Mouse (Mus musculus): ENCODE measurements around the gene Gucy2c.
A peak's percentile ranks its signal among the peaks of the same experiment; 100 is the strongest.

The Gucy2c gene

GRCm38 (mm10) chr6:136781377-136781986, at the start of gene Gucy2c:
Gene Gucy2c, minus strand, starts transcription at chr6:136781765.
- DNase-seq = no peak

DNA sequence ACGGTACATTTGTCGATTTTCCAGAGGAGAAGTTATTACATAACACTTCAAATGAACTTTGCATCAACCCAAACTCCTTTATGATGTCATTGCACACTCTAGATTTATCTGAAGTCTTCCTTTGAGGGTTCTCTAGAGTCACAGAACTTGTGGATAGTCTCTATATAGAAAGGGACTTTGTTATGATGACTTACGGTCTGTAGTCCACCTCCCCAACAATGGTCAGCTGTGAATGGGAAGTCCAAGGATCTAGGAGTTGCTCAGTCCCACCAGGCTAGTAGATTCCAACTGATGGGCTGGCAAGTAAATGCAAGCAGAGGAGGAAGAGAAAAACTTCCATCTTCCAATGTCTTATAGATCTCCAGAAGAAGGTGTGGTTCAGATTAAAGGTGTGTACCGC, 47.1 kb upstream of the Gucy2c start:
- no peak for DNase-seq

DNA sequence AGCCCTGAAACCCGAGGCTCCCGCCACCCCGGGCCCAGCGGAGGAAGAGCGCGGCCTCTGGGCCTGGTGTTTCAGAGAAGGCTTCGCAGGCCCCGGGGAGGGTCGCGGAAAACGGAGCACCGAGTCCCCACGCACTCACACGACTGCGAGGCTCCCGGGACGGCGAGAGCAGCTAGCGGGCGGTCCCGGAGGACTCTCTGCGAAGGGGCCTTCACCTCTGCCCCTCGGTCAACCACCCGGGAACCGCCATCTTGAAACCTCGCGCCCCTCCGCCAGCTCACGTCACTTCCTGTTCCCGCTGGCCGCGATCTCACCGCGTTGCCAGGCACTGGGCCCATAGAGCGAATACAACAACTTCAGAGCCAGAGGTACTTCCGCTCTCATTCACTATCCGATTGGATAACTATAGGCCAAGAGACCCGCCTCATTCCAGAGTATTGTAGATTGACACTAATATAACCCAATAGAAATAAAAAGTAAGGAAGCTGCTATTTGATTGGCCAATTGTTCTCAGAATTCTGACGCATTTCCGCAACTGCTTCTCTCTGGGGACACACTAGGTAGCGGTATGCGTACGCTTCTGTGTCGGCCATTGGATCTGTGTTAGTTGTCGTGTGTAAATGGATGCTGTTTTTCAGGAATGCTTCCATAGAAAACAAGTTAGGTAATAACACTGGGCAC, 46.5 kb upstream of the Gucy2c start, which contains the start of gene Wbp11:
TSS of gene Wbp11 (minus strand) at position 353 of the 681 bp plus-strand sequence.
- DNase-seq = peak; percentile 90 to 95

DNA sequence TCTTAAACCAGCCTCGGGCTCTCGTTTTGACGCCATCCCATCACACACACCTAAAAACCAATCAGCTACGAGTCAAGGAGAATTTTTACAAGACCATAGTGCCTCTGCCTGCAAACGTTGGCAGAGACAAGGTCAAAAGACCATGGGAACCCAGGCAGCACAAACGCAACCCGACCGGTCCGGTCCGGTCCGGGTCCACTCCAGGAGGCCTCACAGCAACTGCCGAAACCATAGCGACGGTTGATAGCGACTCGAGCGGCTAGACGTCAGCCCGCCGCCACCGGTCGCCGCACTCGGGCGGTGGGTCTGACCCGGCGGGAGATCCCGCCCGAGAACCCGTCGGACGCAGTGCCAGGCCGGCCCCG, 45.9 kb upstream of the Gucy2c start, which contains the start of gene BC049715:
TSS of gene BC049715 (plus strand) at position 111 of the 365 bp plus-strand sequence.
- no peak for DNase-seq

- no peak for DNase-seq
Observed at GRCm38 (mm10) chr6:136827116-136827515, 45.6 kb upstream of the Gucy2c start.

GRCm38 (mm10) chr6:136824987-136825386, 43.4 kb upstream of the Gucy2c start:
- DNase-seq = no peak

DNA sequence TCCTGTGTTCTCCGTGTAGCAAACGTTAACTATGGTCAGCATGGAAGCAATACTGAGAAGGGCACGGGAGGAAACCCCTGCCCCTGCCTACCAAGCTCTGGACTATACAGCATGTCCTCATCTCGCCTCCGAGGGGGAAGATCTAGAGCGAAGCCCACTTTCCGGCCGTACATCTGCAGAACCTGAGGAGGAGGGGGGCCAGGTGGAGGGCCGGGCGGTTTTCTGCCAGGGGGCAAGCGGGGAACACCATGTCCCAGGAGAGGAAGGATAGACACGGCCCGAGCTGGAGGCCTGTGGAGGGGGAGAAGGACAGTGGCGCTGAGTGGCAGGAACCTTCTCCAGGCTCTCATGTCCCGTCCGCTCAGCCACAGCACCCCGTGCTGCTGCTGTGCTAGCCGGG, 39.5 kb upstream of the Gucy2c start:
- no peak for DNase-seq

DNA sequence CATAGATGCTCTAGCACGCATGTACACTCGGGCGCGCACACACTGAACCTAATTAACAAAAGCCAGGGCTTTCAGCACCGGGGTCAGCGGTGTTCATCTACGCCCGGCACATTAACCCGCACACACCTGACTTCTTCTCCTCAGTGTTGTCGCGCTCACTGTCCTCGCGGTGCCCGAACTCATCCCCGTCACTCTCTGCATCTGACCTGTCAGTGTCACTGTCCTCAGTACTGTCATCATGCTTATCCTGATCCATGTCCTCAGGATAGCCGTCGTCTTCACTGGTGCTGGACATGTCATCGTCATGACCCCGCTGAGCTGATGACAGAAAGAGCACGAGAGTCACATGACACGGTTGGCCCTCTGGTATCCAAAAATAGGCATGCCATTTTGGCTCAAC, 38.8 kb upstream of the Gucy2c start:
- no peak for DNase-seq

DNA sequence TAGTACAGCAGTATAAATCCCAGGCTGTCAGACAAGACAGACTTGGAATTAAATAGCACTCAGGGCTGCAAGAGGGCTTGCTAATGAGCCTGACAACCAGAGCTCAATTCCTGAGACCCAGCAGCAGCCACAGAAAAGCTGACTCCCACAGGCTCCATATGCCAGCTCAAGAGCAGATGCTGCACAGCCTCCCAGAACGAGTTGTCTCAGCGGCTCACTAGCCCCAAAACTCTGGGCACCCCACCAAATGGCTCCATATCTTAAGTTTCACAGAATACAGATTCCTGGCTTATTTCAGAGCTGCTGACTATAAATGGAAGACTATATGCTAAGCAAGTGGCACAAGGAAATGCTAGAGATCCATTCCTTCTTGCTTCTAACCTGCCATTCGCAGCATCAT, 36.0 kb upstream of the Gucy2c start:
- no peak for DNase-seq

- DNase-seq = no peak
Observed at GRCm38 (mm10) chr6:136816826-136817225, 35.3 kb upstream of the Gucy2c start.

GRCm38 (mm10) chr6:136815381-136815780, 33.8 kb upstream of the Gucy2c start:
- no peak for DNase-seq

- no peak for DNase-seq
Observed at GRCm38 (mm10) chr6:136813117-136813516, 31.6 kb upstream of the Gucy2c start.

DNA sequence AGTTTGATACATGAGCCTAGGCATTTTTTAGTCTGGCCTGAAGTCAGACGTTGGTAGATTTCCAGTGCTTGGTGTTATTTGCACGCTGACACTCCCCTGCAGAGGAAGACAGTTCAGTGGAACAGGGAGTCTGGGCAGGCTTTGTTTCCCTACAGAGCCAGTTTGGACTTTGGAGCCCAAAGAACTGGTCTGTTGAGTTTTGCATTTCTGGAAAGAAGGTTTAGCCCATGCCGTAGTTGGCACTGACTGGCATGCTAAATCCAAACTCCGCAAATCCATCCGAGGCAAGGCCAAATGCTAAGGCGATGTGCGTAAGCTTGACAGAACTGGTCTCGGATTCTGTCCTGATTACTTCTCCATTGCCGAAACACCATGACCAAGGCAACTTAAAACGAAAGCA, 29.6 kb upstream of the Gucy2c start:
- DNase-seq = no peak

DNA sequence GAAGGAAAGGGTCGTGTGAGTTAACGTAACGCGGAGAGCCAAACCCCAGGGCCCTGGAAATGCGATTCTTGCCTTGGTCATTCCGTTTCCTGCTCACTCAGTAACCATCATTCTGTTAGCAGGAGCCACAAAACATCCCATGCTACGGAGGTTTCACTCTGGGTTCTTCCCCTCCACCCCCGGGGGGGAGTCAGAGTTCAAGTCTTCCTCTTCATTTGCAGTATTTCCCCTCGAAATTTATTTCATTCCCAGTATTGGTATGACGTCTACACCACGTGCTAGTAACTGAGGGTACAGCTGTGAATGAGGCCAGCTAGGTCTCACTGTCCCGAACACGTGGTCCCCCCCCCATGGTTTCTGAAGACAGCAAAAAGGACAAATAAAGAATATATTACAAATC, 28.1 kb upstream of the Gucy2c start:
- no peak for DNase-seq

DNA sequence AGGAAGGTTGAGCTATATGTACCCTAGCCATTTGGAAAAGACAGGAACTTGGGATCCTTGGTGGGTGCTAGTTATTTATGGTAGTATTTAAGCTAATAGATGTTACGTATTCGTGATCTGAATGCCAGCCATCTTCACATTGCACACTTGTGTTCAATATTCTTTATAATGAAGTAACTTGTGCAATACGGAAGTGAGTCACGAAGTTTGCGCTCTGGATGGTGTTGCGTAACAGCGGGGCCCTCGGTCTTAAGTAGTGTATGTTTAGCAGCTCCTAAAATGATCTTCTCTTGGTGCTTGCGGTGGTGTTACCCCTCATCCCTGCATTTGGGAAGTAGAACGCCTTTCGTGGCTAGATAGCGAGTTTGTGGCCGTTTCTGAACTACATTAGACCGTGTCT, 27.5 kb upstream of the Gucy2c start:
- no peak for DNase-seq

DNA sequence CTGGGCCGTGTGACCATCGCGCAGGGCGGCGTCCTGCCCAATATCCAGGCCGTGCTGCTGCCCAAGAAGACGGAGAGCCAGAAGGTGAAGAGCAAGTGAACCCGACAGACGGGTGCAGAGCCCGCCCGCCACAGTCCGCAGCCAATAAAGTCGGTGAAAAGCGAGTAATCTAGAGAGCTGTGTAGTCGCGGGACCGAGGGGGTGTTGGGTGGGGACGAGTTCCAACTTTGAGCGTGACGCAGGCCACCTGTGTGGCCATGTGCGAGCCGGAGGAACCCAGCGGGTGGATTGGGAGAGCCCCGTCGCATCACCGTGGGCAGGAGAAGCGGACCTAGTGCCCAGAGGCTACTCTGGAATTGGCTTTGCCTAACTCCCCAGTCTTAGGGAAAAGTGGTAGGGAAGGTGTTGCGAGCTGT, 27.1 kb upstream of the Gucy2c start:
- DNase-seq = peak in 1 of 2 experiments; percentile 28

- peak; percentile 95 to 97 for DNase-seq
Observed at GRCm38 (mm10) chr6:136808014-136808417, 26.5 kb upstream of the Gucy2c start, which contains the start of gene H2afj. Gene H2afj, plus strand, starts transcription at chr6:136808244.

- DNase-seq = no peak
Observed at GRCm38 (mm10) chr6:136807395-136808013, 25.9 kb upstream of the Gucy2c start.

DNA sequence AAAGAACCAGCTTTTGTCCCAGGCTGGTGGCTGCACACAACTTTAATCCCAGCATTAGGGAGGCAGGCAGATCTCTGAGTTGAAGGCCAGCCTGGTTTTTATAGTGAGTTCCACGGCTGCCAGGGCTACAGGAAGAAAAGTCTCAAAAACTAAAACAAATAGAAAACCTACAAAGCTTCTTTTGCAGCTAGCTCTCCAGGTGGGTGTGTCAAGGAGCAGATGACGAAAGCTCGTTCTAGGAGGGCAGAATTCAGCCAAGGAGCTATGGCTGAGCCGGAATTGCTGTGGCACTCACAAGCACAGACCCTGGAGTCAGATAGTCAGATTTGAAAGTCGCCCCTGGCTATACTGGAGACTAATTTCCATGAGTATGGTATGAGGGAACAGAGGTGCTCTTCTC, 25.3 kb upstream of the Gucy2c start:
- DNase-seq = no peak

- no peak for DNase-seq
Observed at GRCm38 (mm10) chr6:136805409-136805775, 23.8 kb upstream of the Gucy2c start.

- no peak for DNase-seq
Observed at GRCm38 (mm10) chr6:136804705-136805408, 23.3 kb upstream of the Gucy2c start.

DNA sequence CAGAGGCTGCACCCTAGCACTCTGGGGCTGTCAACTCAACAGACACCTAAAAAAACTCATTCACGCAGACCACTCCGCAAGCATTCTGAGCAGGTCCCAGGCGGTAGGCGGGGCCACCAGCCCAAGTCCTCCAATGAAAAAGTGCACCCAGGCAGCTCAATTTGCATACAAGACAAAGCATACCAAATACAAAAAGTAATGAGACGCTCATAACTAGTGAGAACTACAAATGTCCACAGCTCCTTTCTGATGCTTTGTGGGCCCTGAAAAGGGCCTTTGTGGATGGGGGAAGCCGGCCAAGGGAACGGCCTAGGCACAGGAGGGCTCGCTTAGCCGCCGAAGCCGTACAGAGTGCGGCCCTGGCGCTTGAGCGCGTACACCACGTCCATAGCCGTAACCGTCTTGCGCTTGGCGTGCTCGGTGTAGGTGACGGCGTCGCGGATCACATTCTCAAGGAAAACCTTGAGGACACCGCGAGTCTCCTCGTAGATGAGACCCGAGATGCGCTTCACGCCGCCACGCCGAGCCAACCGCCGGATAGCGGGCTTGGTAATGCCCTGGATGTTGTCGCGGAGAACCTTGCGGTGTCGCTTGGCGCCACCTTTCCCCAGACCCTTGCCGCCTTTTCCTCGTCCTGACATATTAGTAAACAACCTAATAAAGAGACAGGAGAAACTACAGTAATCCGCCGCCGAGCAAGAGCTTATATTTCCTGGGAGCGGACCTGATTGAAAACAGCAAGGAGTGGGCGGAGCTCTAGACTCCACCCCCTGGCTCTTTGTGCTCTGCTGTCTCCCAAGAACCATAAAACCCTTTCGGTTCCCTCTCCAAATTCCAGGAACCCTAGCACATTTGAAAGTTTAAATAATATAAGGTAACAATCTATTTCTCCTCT, 22.4 kb upstream of the Gucy2c start, which contains the start of gene Hist4h4:
TSS of gene Hist4h4 (minus strand) at position 677 of the 895 bp plus-strand sequence.
- DNase-seq = peak; percentile 88 to 93
